Comparison of ENCODE assay signal across 32 mouse cellular contexts in genomic region chr6:24555488-24555887, GRCm38 (mm10). TPM values are rescaled to one million over a fixed set of nuclear protein-coding genes. Genes with fewer than 3 reads are reported as not detected.
A peak's percentile ranks its signal among the peaks of the same experiment; 100 is the strongest.
DNase-seq lines count a peak whose midpoint lies in the region; ATAC-seq and TF ChIP-seq lines count a peak whose summit lies in the region.
"Had no signal": no experiment of that assay in that cellular context is flagged by ENCODE, and none has a peak within 500 bp of the region (broad histone marks: within the 10 kb centered on the region; RNA-seq: fewer than 3 reads in every experiment).

No protein-coding gene starts in this region.

- no peak for TF ChIP-seq CTCF in lung, postnatal 0 days (IDR thresholded peaks at IDR 0.05)

- TF ChIP-seq EP300 in lung, postnatal 0 days (IDR thresholded peaks at IDR 0.05) = no peak

- peak; percentile 71 for DNase-seq in gastrocnemius, adult 18-20 months (ENCODE audit: low spot score)
- no peak for DNase-seq in gastrocnemius, postnatal 4 days (ENCODE audit: low spot score in 2 of 2)
- DNase-seq in heart, adult 9 months (ENCODE audit: low spot score in 2 of 2) = no peak
- DNase-seq in Muller cell, postnatal 12 days (ENCODE audit: inconsistent ontology term) = peak; percentile 17
- DNase-seq in embryonic facial prominence, embryonic 11.5 days (ENCODE audit: low spot score) = peak; percentile 56
- no peak for DNase-seq in layer of hippocampus, adult 11-12 months (ENCODE audit: low spot score)
- DNase-seq in lung, postnatal 0 days (ENCODE audit: low spot score) = no peak
- DNase-seq: adrenal gland, adult 2 months; cerebellum, adult 11-12 months; cerebellum, postnatal 14 days; gastrocnemius, postnatal 10 days; right cerebral cortex, adult 18-20 months; thymus, adult 2 months; thymus, postnatal 4 days had no signal

- no peaks in the 10 kb centered on the region for H3K27me3 ChIP-seq in heart, embryonic 15.5 days
- H3K27me3 ChIP-seq in embryonic facial prominence, embryonic 11.5 days (ENCODE audit: control insufficient read depth, insufficient read depth, low read length) = no peaks in the 10 kb centered on the region
- no peaks in the 10 kb centered on the region for H3K27me3 ChIP-seq in lung, postnatal 0 days (replicated peaks; ENCODE audit: insufficient read depth, low read length)
- H3K27me3 ChIP-seq: embryonic facial prominence, embryonic 12.5 days; forebrain, embryonic 13.5 days; hindbrain, embryonic 12.5 days; midbrain, embryonic 15.5 days had no signal

- ATAC-seq in heart, embryonic 15.5 days (replicated peaks; ENCODE audit: insufficient number of reproducible peaks, insufficient read depth, low FRiP score, low read depth) = no peak
- ATAC-seq in embryonic facial prominence, embryonic 11.5 days (replicated peaks; ENCODE audit: insufficient number of reproducible peaks, low FRiP score, low TSS enrichment, low read depth) = no peak
- ATAC-seq in lung, postnatal 0 days = no peak
- ATAC-seq: CD4-positive, CD25-positive, alpha-beta regulatory T cell, adult 4 months; forebrain, embryonic 13.5 days; intestine, postnatal 0 days; midbrain, embryonic 15.5 days had no signal

- 55% methylated on average over 2 of the region's 2 CpGs for WGBS in heart, embryonic 15.5 days
- WGBS in embryonic facial prominence, embryonic 11.5 days = 36% methylated on average over 2 of the region's 2 CpGs
- WGBS in lung, postnatal 0 days = 77% methylated on average over 2 of the region's 2 CpGs

- H3K4me2 ChIP-seq in heart, embryonic 15.5 days = no peak overlapping the region
- no peak overlapping the region for H3K4me2 ChIP-seq in embryonic facial prominence, embryonic 11.5 days (ENCODE audit: low read depth, low read length)
- no peak overlapping the region for H3K4me2 ChIP-seq in lung, postnatal 0 days (replicated peaks; ENCODE audit: low read depth, low read length)
- H3K4me2 ChIP-seq: embryonic facial prominence, embryonic 12.5 days; forebrain, embryonic 13.5 days; hindbrain, embryonic 12.5 days; midbrain, embryonic 15.5 days had no signal

- no peaks in the 10 kb centered on the region for H3K9me3 ChIP-seq in heart, embryonic 15.5 days (replicated peaks)
- H3K9me3 ChIP-seq in embryonic facial prominence, embryonic 11.5 days (replicated peaks; ENCODE audit: control insufficient read depth, low read length) = no peaks in the 10 kb centered on the region
- H3K9me3 ChIP-seq in lung, postnatal 0 days (ENCODE audit: low read length) = no peaks in the 10 kb centered on the region
- H3K9me3 ChIP-seq: embryonic facial prominence, embryonic 12.5 days; forebrain, embryonic 13.5 days; hindbrain, embryonic 12.5 days; midbrain, embryonic 15.5 days had no signal

- H3K4me1 ChIP-seq in heart, embryonic 15.5 days (replicated peaks) = peaks cover 18% of the 10 kb centered on the region
- no peaks in the 10 kb centered on the region for H3K4me1 ChIP-seq in embryonic facial prominence, embryonic 11.5 days (ENCODE audit: control insufficient read depth, insufficient read depth, low read length)
- no peaks in the 10 kb centered on the region for H3K4me1 ChIP-seq in lung, postnatal 0 days (ENCODE audit: insufficient read depth, low read depth, low read length)
- H3K4me1 ChIP-seq: forebrain, embryonic 13.5 days; hindbrain, embryonic 12.5 days; midbrain, embryonic 15.5 days had no signal

- H3K9ac ChIP-seq in heart, embryonic 15.5 days = no peak overlapping the region
- no peak overlapping the region for H3K9ac ChIP-seq in embryonic facial prominence, embryonic 11.5 days (replicated peaks; ENCODE audit: low read length)
- no peak overlapping the region for H3K9ac ChIP-seq in lung, postnatal 0 days (replicated peaks; ENCODE audit: low read depth)
- H3K9ac ChIP-seq: embryonic facial prominence, embryonic 12.5 days; forebrain, embryonic 13.5 days; hindbrain, embryonic 12.5 days; midbrain, embryonic 15.5 days had no signal

- peak overlapping the region; percentile 43 for H3K27ac ChIP-seq in heart, embryonic 15.5 days
- H3K27ac ChIP-seq in embryonic facial prominence, embryonic 11.5 days (replicated peaks; ENCODE audit: low read depth, low read length) = no peak overlapping the region
- H3K27ac ChIP-seq in lung, postnatal 0 days (ENCODE audit: low read length) = no peak overlapping the region
- H3K27ac ChIP-seq: embryonic facial prominence, embryonic 12.5 days; forebrain, embryonic 13.5 days; hindbrain, embryonic 12.5 days; layer of hippocampus, adult 2 months; macrophage; midbrain, embryonic 15.5 days had no signal

- no peak overlapping the region for H3K4me3 ChIP-seq in heart, embryonic 15.5 days
- H3K4me3 ChIP-seq in embryonic facial prominence, embryonic 11.5 days (ENCODE audit: low read depth, low read length) = no peak overlapping the region
- H3K4me3 ChIP-seq in lung, postnatal 0 days (ENCODE audit: low read depth, low read length) = no peak overlapping the region
- H3K4me3 ChIP-seq: embryonic facial prominence, embryonic 12.5 days; erythroblast, embryonic 14.5 days; forebrain, embryonic 13.5 days; hindbrain, embryonic 12.5 days; layer of hippocampus, adult 2 months; midbrain, embryonic 15.5 days had no signal

- no peaks in the 10 kb centered on the region for H3K36me3 ChIP-seq in heart, embryonic 15.5 days
- H3K36me3 ChIP-seq in embryonic facial prominence, embryonic 11.5 days (replicated peaks; ENCODE audit: control insufficient read depth, insufficient read depth, low read depth, low read length) = no peaks in the 10 kb centered on the region
- no peaks in the 10 kb centered on the region for H3K36me3 ChIP-seq in lung, postnatal 0 days (ENCODE audit: insufficient read depth, low read length)
- H3K36me3 ChIP-seq: embryonic facial prominence, embryonic 12.5 days; hindbrain, embryonic 12.5 days; midbrain, embryonic 15.5 days had no signal

RNA-seq across cellular contexts. Expression of gene Asb15, which starts 27.5 kb away (rescaled TPM):
- 10 to 100 TPM; 69.6 to 81.3 TPM for total RNA-seq in gastrocnemius, adult 18-20 months (2021)
- total RNA-seq in gastrocnemius, postnatal 4 days (2021) = 1 to 10 TPM; 1.7 to 1.9 TPM
- polyA plus RNA-seq in heart, embryonic 15.5 days (2015; fragmentation: Nextera tagmentation; extraction: Ambion mirVana) = 0.32 and 0.48 TPM in 2 replicates
- polyA plus RNA-seq in embryonic facial prominence, embryonic 11.5 days (2014; fragmentation: Nextera tagmentation; extraction: Ambion mirVana) = not detected in 2 replicates
- 0.02 and 0.07 TPM in 2 replicates for polyA plus RNA-seq in lung, postnatal 0 days (2015; fragmentation: Nextera tagmentation; extraction: Ambion mirVana)
- total RNA-seq: adrenal gland, adult 2 months; layer of hippocampus, adult 2 months; layer of hippocampus, postnatal 25 days; liver, adult 2 months had no signal
- polyA plus RNA-seq: adrenal gland, adult 2 months; CD4-positive, CD25-positive, alpha-beta regulatory T cell, adult 4 months; embryonic facial prominence, embryonic 12.5 days; erythroblast, embryonic 14.5 days; forebrain, embryonic 13.5 days; hindbrain, embryonic 12.5 days; intestine, postnatal 0 days; limb, embryonic 11.5 days; liver, adult 2 months; macrophage; neural tube, embryonic 14.5 days; small intestine, adult 2 months had no signal

RNA-seq across cellular contexts. Expression of gene Ndufa5, which starts 27.7 kb away (rescaled TPM):
- 100 to 1,000 TPM; 639 to 641 TPM for total RNA-seq in gastrocnemius, adult 18-20 months (2021)
- 100 to 1,000 TPM; 385 to 429 TPM for total RNA-seq in gastrocnemius, postnatal 4 days (2021)
- 599 and 895 TPM in 2 replicates for polyA plus RNA-seq in heart, embryonic 15.5 days (2015; fragmentation: Nextera tagmentation; extraction: Ambion mirVana)
- polyA plus RNA-seq in embryonic facial prominence, embryonic 11.5 days (2014; fragmentation: Nextera tagmentation; extraction: Ambion mirVana) = 296 and 300 TPM in 2 replicates
- polyA plus RNA-seq in lung, postnatal 0 days (2015; fragmentation: Nextera tagmentation; extraction: Ambion mirVana) = 227 and 244 TPM in 2 replicates

RNA-seq across cellular contexts. Expression of gene Iqub, which starts 40.6 kb away (rescaled TPM):
- total RNA-seq in gastrocnemius, adult 18-20 months (2021) = under 1 TPM; 0.19 to 0.23 TPM
- under 1 TPM; 0.10 to 0.12 TPM for total RNA-seq in gastrocnemius, postnatal 4 days (2021)
- polyA plus RNA-seq in heart, embryonic 15.5 days (2015; fragmentation: Nextera tagmentation; extraction: Ambion mirVana) = 0.28 and 0.29 TPM in 2 replicates
- polyA plus RNA-seq in embryonic facial prominence, embryonic 11.5 days (2014; fragmentation: Nextera tagmentation; extraction: Ambion mirVana) = 0.11 and 0.14 TPM in 2 replicates
- polyA plus RNA-seq in lung, postnatal 0 days (2015; fragmentation: Nextera tagmentation; extraction: Ambion mirVana) = 1.9 and 2.6 TPM in 2 replicates
- total RNA-seq: liver, adult 2 months had no signal
- polyA plus RNA-seq: adrenal gland, adult 2 months; CD4-positive, CD25-positive, alpha-beta regulatory T cell, adult 4 months; erythroblast, embryonic 14.5 days; limb, embryonic 11.5 days; liver, adult 2 months; macrophage; small intestine, adult 2 months; stomach, embryonic 16.5 days had no signal

RNA-seq across cellular contexts. Expression of gene Lmod2, which starts 42.1 kb away (rescaled TPM):
- 100 to 1,000 TPM; 254 to 431 TPM for total RNA-seq in gastrocnemius, adult 18-20 months (2021)
- total RNA-seq in gastrocnemius, postnatal 4 days (2021) = 100 to 1,000 TPM; 105 to 205 TPM
- 38.2 and 51.2 TPM in 2 replicates for polyA plus RNA-seq in heart, embryonic 15.5 days (2015; fragmentation: Nextera tagmentation; extraction: Ambion mirVana)
- polyA plus RNA-seq in embryonic facial prominence, embryonic 11.5 days (2014; fragmentation: Nextera tagmentation; extraction: Ambion mirVana) = 0.34 TPM in 1 of 2 replicates, not detected in the other
- 0.47 and 0.83 TPM in 2 replicates for polyA plus RNA-seq in lung, postnatal 0 days (2015; fragmentation: Nextera tagmentation; extraction: Ambion mirVana)
- total RNA-seq: layer of hippocampus, adult 2 months; layer of hippocampus, postnatal 25 days had no signal
- polyA plus RNA-seq: adrenal gland, adult 2 months; CD4-positive, CD25-positive, alpha-beta regulatory T cell, adult 4 months; erythroblast, embryonic 14.5 days; forebrain, embryonic 13.5 days; frontal cortex, adult 2 months; hindbrain, embryonic 12.5 days; intestine, postnatal 0 days; kidney, postnatal 0 days; limb, embryonic 11.5 days; liver, adult 2 months; macrophage; midbrain, embryonic 15.5 days; neural tube, embryonic 14.5 days; small intestine, adult 2 months had no signal

Comparison
In these comparisons a context has a peak if more than half of its experiments do, and no peak if none do; other contexts are left out.
1. DNase-seq: peak in gastrocnemius, adult 18-20 months (single experiment), Muller cell, postnatal 12 days (single experiment) and embryonic facial prominence, embryonic 11.5 days (single experiment); none in gastrocnemius, postnatal 4 days (0 of 2), heart, adult 9 months (0 of 2), layer of hippocampus, adult 11-12 months (single experiment) and lung, postnatal 0 days (single experiment).